Mouse (Mus musculus) neural tube, embryonic 13.5 days (tissue): ENCODE results near the gene Gm21118. TPM values are rescaled to one million over a fixed set of nuclear protein-coding genes. Genes with fewer than 3 reads are reported as not detected.
"Not testable (repeated sequence)": the region's sequence is repeated elsewhere in the genome, so short reads cannot be mapped to it uniquely, and the experiment has no call there.

Experiments used
- ATAC-seq: fragments of 200-750 bp; cut with Nextera tagmentation; 2 replicates; pipeline ENCODE4 v1.8.0; 2017; ENCODE audit warnings: low read depth, mild to moderate bottlenecking, moderate TSS enrichment, moderate library complexity
- H3K27ac ChIP-seq: fragments of 300-500 bp; sonication (generic); replicated peaks from 2 replicates; pipeline ENCODE4 v1.5.1; 2015; ENCODE audit warnings: moderate library complexity, mild to moderate bottlenecking, inconsistent platforms
- H3K27me3 ChIP-seq: fragments of 300-500 bp; sonication (generic); 2 replicates; pipeline ENCODE4 v1.6.1; 2015; ENCODE audit warnings: mild to moderate bottlenecking, inconsistent platforms
- H3K36me3 ChIP-seq: fragments of 300-500 bp; sonication (generic); 2 replicates; pipeline ENCODE4 v1.6.1; 2015; ENCODE audit warnings: mild to moderate bottlenecking, inconsistent platforms
- H3K4me1 ChIP-seq: fragments of 300-500 bp; sonication (generic); replicated peaks from 2 replicates; pipeline ENCODE4 v1.6.1; 2015; ENCODE audit warnings: inconsistent platforms
- H3K4me2 ChIP-seq: fragments of 300-500 bp; sonication (generic); 2 replicates; pipeline ENCODE4 v1.6.1; 2015; ENCODE audit warnings: inconsistent platforms, mild to moderate bottlenecking, moderate library complexity
- H3K4me3 ChIP-seq: fragments of 300-500 bp; sonication (generic); 2 replicates; pipeline ENCODE4 v1.5.1; 2015; ENCODE audit warnings: mild to moderate bottlenecking, inconsistent platforms
- H3K9ac ChIP-seq: fragments of 300-500 bp; sonication (generic); 2 replicates; pipeline ENCODE4 v1.6.1; 2015; ENCODE audit warnings: moderate library complexity, mild to moderate bottlenecking, inconsistent platforms
- H3K9me3 ChIP-seq: fragments of 300-500 bp; sonication (generic); 2 replicates; pipeline ENCODE4 v1.6.1; 2016; ENCODE audit warnings: inconsistent platforms
- WGBS: fragments of 180-500 bp; shearing (Covaris S2); methylation state at CpG from one replicate; pipeline ENCODE4 v1.1.7; 2015; 5-methylcytosine and 5-hydroxymethylcytosine counted together
- polyA plus RNA-seq: library from polyadenylated mRNA; unstranded; fragments of >200 nt; fragmentation: Nextera tagmentation; extraction: Ambion mirVana; gene quantifications from 2 replicates; pipeline ENCODE4 v1.2.1, GENCODE M21; 2015

The Gm21118 gene
- not detected in 2 replicates for polyA plus RNA-seq

GRCm38 (mm10) chrY:70273542-70273941 lies at the start of gene Gm21118:
Gm21118 (minus strand) TSS chrY:70273642.
- H3K27ac ChIP-seq, H3K4me1 ChIP-seq, H3K4me3 ChIP-seq, H3K9me3 ChIP-seq, H3K36me3 ChIP-seq, H3K4me2 ChIP-seq, ATAC-seq, H3K27me3 ChIP-seq, H3K9ac ChIP-seq: not testable (repeated sequence)
- no CpG with 5 or more reads among the region's 4 CpGs for WGBS

- H3K4me1 ChIP-seq, ATAC-seq, H3K27ac ChIP-seq, H3K27me3 ChIP-seq, H3K9ac ChIP-seq, H3K4me3 ChIP-seq, H3K9me3 ChIP-seq, H3K36me3 ChIP-seq, H3K4me2 ChIP-seq: not testable (repeated sequence)
- WGBS, result no CpG with 5 or more reads among the region's 2 CpGs
These were observed 29.7 kb upstream of the Gm21118 start, which contains the start of the genes Gm29423 and Gm29644 for GRCm38 (mm10) chrY:70303187-70303586. Gm29423 (minus strand) TSS chrY:70303287. Gm29644 (minus strand) TSS chrY:70303343.

Other genes with a start within 250 kb of the Gm21118 start
- gene Gm29423, start 29.6 kb upstream of the Gm21118 start, polyA plus RNA-seq, result not detected in 2 replicates
- not detected in 2 replicates for gene Gm29644, start 29.7 kb upstream of the Gm21118 start, polyA plus RNA-seq
- not detected in 2 replicates for gene Gm20888, start 168.2 kb upstream of the Gm21118 start, polyA plus RNA-seq